Mouse (Mus musculus): ENCODE results near the gene Rbm17.
"Not testable (repeated sequence)": the region's sequence is repeated elsewhere in the genome, so short reads cannot be mapped to it uniquely, and the experiment has no call there.

Gene Rbm17

DNA sequence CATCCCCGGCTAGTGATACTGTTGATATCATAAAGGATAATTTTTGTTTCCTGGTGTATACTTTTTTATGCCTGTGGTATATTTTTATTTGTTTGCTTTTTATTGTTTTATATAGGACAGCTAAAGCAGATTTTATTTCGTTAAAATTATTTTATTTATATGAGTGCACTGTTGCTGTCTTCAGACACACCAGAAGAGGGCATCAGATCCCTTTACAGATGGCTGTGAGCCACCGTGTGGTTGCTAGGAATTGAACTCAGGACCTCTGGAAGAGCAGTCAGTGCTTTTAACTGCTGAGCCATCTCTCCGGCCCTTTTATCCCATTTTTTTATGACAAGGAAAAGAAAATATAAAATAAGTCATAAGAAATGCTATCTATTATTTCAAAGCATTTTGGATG lies 2.8 kb upstream of the Rbm17 start:
- H3K27me3 ChIP-seq (ENCODE audit: insufficient read depth, low read length); H3K4me1 ChIP-seq (replicated peaks; ENCODE audit: low read depth, low read length); H3K4me3 ChIP-seq (replicated peaks; ENCODE audit: low read length); H3K36me3 ChIP-seq (ENCODE audit: insufficient read depth, low read length); H3K9me3 ChIP-seq (ENCODE audit: low read length): not testable (repeated sequence)
- TF ChIP-seq CTCF (conservative IDR thresholded peaks at IDR 0.05; ENCODE audit: low read length): 0 out of 2 replicates have a peak, but pooled peaks have one; percentile 6

DNA sequence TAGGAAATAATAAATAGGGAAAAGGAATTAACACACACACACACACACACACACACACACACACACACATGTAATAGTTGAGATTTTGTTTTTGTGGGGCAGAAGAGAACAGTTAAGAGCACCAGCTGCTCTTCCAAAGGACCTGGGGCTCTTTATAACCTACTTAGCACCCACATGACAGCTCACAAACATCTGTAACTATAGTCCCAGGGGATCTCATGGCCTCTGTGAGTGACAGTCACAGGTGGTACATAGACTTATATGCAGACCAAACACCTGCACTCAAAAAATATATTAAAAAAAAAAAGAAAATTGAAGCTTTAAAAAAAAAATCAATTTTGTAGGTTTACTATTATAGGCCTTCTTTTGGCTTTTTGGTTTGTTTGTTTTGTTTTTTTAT lies 958 bp upstream of the Rbm17 start:
- Histone ChIP-seq H3K4me1 (replicated peaks; ENCODE audit: low read depth, low read length) (peaks cover 25% of the 10 kb centered on the region), H3K4me3 (replicated peaks; ENCODE audit: low read length) (no peak overlapping the region), H3K36me3 (ENCODE audit: insufficient read depth, low read length) (peaks cover 13% of the 10 kb centered on the region), H3K27me3 (ENCODE audit: insufficient read depth, low read length) (no peaks in the 10 kb centered on the region), H3K9me3 (ENCODE audit: low read length) (peaks cover 6% of the 10 kb centered on the region; the same call in 1 of the 2 replicates)
- TF ChIP-seq POU5F1 (IDR thresholded peaks at IDR 0.05; ENCODE audit: borderline replicate concordance, low read length): no peak
- TF ChIP-seq CTCF (conservative IDR thresholded peaks at IDR 0.05; ENCODE audit: low read length): no peak
- no peak for TF ChIP-seq NANOG (IDR thresholded peaks at IDR 0.05; ENCODE audit: borderline replicate concordance, low read length)

DNA sequence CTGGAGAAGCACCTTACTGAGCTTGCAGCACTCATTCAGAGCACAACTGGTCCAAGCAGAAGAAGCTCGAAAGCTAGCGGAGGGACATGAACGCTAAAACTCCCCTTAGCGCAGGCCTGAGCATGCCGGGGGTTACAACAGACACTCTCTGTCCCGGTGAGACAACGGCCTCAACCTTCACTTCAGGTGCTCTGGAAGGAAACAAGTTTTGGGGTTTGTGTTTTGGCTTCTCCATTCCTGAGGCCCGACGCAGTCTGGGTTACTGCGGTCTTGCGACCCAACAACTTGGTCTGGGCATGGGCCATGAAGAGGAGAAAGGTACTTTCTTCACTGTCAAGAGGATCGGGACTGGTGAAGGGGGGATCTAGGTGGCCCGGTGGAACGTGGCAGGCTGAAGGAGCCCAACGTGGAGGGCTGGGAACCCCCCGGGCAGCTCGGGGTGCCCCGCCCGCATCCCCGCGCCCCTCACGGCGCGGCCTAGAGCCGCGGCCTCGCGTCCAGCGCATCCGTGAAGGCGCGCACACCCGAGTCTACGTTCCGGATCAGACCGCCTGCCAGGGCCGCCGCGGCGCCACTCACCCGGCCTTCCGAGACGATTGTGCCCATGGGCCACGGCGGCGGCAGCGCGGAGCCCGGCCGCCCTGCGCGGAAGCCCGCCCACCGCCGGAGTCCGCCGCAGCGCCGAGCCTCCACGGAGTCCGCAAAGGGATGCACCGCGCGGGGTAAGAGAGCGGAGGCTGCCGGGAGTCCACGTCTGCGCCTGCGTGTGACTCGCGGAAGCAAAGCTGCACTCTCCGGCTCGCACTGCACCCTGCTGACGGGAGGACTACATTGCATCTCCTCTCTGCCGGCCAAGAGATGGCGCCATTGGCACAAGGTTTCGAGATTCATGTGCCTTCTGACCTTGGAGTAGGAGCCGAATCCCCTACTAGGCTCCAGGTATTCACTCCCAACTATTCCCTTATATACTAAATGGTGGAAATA lies 1.2 kb downstream of the Rbm17 start:
- peaks cover 34% of the 10 kb centered on the region for H3K36me3 ChIP-seq (ENCODE audit: insufficient read depth, low read length)
- TF ChIP-seq NANOG (IDR thresholded peaks at IDR 0.05; ENCODE audit: borderline replicate concordance, low read length) (no peak), CTCF (conservative IDR thresholded peaks at IDR 0.05; ENCODE audit: low read length) (peak; percentile 71)
- peaks cover under 1% of the 10 kb centered on the region; the same call in 1 of the 2 replicates for H3K9me3 ChIP-seq (ENCODE audit: low read length)
- H3K4me1 ChIP-seq (replicated peaks; ENCODE audit: low read depth, low read length): peaks cover 36% of the 10 kb centered on the region
- H3K27me3 ChIP-seq (ENCODE audit: insufficient read depth, low read length): no peaks in the 10 kb centered on the region
- H3K4me3 ChIP-seq (replicated peaks; ENCODE audit: low read length): peak overlapping the region; percentile 96

DNA sequence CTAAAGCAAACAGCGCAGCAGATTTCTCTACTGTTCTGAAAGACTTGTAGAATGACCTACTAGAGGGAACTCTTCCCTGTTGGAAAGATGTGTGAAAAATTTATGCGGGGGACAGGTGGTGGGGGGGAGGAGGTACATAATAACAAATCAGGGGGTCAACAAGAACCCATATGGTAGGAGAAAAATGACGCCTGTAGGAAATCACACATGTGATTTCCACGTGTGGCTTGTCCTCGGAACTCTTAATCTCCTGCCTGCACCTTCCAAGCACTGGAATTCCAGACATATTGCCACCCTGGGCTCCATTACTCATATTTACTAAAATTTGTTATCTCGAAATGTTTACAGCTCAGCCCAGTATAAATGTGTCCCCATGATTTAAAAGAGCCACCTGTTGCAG lies 2.2 kb downstream of the Rbm17 start:
- Histone ChIP-seq H3K9me3 (ENCODE audit: low read length) (no peaks in the 10 kb centered on the region), H3K36me3 (ENCODE audit: insufficient read depth, low read length) (peaks cover 44% of the 10 kb centered on the region)
- no peak for TF ChIP-seq CTCF (conservative IDR thresholded peaks at IDR 0.05; ENCODE audit: low read length)

DNA sequence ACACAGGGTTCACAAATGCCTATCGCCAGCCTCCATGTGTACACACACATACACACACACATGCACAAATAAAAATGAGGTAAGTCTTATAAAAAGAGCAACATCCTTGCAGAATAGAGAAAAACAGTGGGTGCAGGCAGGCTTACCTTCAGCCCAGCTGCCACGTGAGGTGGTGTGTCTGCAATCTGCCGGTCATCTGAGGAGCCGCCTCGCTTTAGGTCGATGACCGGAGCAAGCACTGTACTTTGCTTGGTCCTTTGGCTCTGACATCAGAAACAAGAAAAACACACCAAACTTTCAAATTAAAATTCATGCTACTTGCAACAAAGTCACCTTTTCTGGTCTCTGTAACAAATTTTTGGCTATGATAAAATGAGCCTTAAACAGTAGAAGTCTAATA lies 6.0 kb downstream of the Rbm17 start:
- Histone ChIP-seq H3K4me3 (replicated peaks; ENCODE audit: low read length) (no peak overlapping the region), H3K4me1 (replicated peaks; ENCODE audit: low read depth, low read length) (peaks cover 59% of the 10 kb centered on the region), H3K36me3 (ENCODE audit: insufficient read depth, low read length) (peaks cover 79% of the 10 kb centered on the region), H3K27me3 (ENCODE audit: insufficient read depth, low read length) (no peaks in the 10 kb centered on the region), H3K9me3 (ENCODE audit: low read length) (no peaks in the 10 kb centered on the region)
- no peak for TF ChIP-seq POU5F1 (IDR thresholded peaks at IDR 0.05; ENCODE audit: borderline replicate concordance, low read length)
- no peak for TF ChIP-seq CTCF (conservative IDR thresholded peaks at IDR 0.05; ENCODE audit: low read length)
- no peak for TF ChIP-seq NANOG (IDR thresholded peaks at IDR 0.05; ENCODE audit: borderline replicate concordance, low read length)

More for the DNA sequence above, 2.2 kb downstream of the Rbm17 start:
- Histone ChIP-seq H3K4me3 (replicated peaks; ENCODE audit: low read length) (peak overlapping the region; percentile 96), H3K4me1 (replicated peaks; ENCODE audit: low read depth, low read length) (peaks cover 42% of the 10 kb centered on the region), H3K27me3 (ENCODE audit: insufficient read depth, low read length) (no peaks in the 10 kb centered on the region)

DNA sequence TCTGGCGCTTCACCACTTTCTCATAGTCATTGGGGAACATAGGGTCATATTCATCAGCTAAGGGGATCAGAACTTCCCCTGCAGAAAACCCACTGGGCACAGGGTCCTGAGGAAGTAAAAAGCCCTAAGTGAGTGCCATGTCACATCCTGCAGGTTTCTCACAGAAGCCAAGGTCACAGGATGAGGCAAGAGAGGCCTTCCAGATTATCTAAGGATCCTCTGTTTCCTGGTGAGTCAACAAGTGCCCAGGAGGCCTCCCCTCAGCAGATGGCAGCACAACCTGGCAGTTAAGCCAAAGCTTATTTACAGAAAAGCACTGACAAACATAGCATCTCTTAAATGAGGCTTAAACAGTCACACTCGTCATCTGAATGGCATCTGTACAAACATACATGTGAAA lies 7.3 kb downstream of the Rbm17 start:
- Histone ChIP-seq H3K9me3 (ENCODE audit: low read length) (no peaks in the 10 kb centered on the region), H3K36me3 (ENCODE audit: insufficient read depth, low read length) (peaks cover 91% of the 10 kb centered on the region), H3K4me3 (replicated peaks; ENCODE audit: low read length) (no peak overlapping the region), H3K27me3 (ENCODE audit: insufficient read depth, low read length) (no peaks in the 10 kb centered on the region), H3K4me1 (replicated peaks; ENCODE audit: low read depth, low read length) (peaks cover 54% of the 10 kb centered on the region)
- TF ChIP-seq CTCF (conservative IDR thresholded peaks at IDR 0.05; ENCODE audit: low read length) (no peak), POU5F1 (IDR thresholded peaks at IDR 0.05; ENCODE audit: borderline replicate concordance, low read length) (no peak), NANOG (IDR thresholded peaks at IDR 0.05; ENCODE audit: borderline replicate concordance, low read length) (no peak)

DNA sequence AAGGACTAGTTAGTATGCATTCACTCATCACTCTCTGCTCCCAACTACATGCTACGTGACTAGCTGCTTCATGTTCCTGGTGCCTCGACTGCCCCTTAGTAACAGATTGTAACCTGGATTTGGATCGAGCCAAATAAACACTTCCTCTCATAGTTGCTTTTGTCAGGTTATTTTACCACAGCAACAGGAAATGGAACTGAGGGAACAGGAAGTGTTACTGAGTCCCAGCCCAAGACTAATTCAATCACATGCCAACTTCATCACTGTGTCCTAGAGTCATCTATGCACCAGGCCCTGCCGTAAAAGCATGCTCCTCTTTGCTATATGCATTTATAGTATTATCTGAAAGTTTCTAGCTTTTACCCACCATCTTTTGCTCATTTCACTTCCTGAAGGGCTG lies 16.0 kb downstream of the Rbm17 start:
- TF ChIP-seq POU5F1 (IDR thresholded peaks at IDR 0.05; ENCODE audit: borderline replicate concordance, low read length) (no peak), CTCF (conservative IDR thresholded peaks at IDR 0.05; ENCODE audit: low read length) (no peak), NANOG (IDR thresholded peaks at IDR 0.05; ENCODE audit: borderline replicate concordance, low read length) (no peak)
- no peak overlapping the region for H3K4me3 ChIP-seq (replicated peaks; ENCODE audit: low read length)
- no peaks in the 10 kb centered on the region for H3K9me3 ChIP-seq (ENCODE audit: low read length)
- H3K4me1 ChIP-seq (replicated peaks; ENCODE audit: low read depth, low read length): 0 out of 2 replicates have a peak, but pooled peaks cover 5% of the 10 kb centered on the region
- H3K36me3 ChIP-seq (ENCODE audit: insufficient read depth, low read length): peaks cover 96% of the 10 kb centered on the region
- no peaks in the 10 kb centered on the region for H3K27me3 ChIP-seq (ENCODE audit: insufficient read depth, low read length)

DNA sequence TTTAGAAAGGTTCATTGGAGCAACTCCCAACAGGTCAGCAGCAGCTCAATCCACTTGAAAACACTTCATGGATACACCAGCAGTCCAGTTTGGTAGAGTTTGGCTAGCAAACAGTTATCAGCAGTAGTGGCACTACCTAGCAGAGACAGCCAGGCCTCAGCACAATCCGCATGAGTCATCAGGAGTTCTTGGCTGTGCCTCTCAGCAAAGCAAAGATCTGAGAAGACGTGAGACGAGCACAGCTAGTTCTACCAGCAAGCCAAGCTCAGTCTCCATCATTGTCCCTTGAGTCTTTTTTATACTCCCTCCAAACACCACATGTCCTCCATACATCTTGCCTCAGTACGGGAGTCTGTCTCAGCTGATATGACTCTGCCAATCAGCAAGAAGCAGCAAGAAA lies 24.6 kb downstream of the Rbm17 start:
- TF ChIP-seq NANOG (IDR thresholded peaks at IDR 0.05; ENCODE audit: borderline replicate concordance, low read length) (no peak), POU5F1 (IDR thresholded peaks at IDR 0.05; ENCODE audit: borderline replicate concordance, low read length) (no peak), CTCF (conservative IDR thresholded peaks at IDR 0.05; ENCODE audit: low read length) (no peak)
- peaks cover 6% of the 10 kb centered on the region; the same call in 1 of the 2 replicates for H3K4me1 ChIP-seq (replicated peaks; ENCODE audit: low read depth, low read length)
- peaks cover 14% of the 10 kb centered on the region for H3K9me3 ChIP-seq (ENCODE audit: low read length)
- H3K36me3 ChIP-seq (ENCODE audit: insufficient read depth, low read length): peaks cover 26% of the 10 kb centered on the region
- H3K27me3 ChIP-seq (ENCODE audit: insufficient read depth, low read length): no peaks in the 10 kb centered on the region
- H3K4me3 ChIP-seq (replicated peaks; ENCODE audit: low read length): no peak overlapping the region

All from E14TG2a.4 (cell line).